Mouse (Mus musculus): ENCODE results near the gene Tmem132d.
"Not testable (repeated sequence)": the region's sequence is repeated elsewhere in the genome, so short reads cannot be mapped to it uniquely, and the experiment has no call there.

The Tmem132d gene

DNA sequence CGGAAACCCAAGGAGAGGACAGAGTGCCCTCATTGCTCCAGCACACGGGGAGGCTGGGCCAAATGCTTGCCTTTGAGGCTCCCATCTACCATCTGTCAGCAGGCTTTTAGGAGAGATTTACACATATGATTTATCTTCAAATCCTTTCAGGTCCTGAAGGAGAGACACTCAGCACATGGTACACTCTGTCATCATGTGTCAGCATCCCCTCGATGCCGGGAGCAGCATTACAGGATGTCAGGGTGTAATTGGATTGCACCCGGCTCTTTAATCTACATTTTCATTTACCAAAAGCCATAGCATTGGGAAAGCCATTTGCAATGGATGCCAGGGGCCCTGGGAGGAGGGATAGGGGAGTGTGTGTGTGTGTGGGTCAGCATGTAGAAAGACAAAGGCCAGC, 651.7 kb downstream of the Tmem132d start:
- DNase-seq (ENCODE audit: low spot score in 2 of 2), result no peak

- DNase-seq (ENCODE audit: low spot score in 2 of 2), result no peak
Observed at GRCm38 (mm10) chr5:127775749-127776148, 657.1 kb downstream of the Tmem132d start.

- DNase-seq (ENCODE audit: low spot score in 2 of 2), result no peak
Observed at GRCm38 (mm10) chr5:127758576-127758975, 674.3 kb downstream of the Tmem132d start.

DNA sequence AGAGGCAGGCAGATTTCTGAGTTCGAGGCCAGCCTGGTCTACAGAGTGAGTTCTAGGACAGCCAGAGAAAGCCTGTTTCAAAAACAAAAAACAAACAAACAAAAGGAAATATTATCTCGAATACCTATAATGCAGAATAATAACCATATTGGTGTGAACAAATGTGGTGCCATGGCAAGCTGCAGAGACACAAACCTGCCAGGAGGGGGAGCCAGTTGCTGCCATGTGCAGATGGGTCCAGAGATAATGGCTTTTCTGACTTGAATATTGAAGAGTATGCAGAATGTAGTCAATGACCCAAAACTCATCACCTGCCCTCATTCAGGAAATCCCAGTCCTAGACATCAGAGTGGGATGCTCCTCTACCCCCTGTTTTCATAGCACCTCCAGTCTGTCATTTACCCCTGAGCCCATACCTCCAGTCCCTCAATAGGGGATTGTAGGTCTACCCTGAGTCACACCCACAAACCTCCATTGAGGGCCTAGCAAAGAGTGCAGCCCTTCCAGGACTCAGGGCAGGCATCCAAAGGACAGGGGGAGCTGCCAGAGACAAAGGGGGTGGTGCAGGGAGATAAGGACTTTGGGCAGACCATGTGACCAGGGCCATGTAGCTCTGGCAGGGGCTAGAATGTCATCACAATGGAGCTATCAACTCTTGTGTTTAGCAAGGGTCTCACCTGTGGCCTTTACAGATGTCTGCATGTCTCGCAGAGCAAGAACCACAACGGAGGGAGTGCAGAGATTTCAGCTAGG, 676.0 kb downstream of the Tmem132d start:
- no peak for DNase-seq (ENCODE audit: low spot score in 2 of 2)

- no peak for DNase-seq (ENCODE audit: low spot score in 2 of 2)
Observed at GRCm38 (mm10) chr5:127756011-127756410, 676.9 kb downstream of the Tmem132d start.

DNA sequence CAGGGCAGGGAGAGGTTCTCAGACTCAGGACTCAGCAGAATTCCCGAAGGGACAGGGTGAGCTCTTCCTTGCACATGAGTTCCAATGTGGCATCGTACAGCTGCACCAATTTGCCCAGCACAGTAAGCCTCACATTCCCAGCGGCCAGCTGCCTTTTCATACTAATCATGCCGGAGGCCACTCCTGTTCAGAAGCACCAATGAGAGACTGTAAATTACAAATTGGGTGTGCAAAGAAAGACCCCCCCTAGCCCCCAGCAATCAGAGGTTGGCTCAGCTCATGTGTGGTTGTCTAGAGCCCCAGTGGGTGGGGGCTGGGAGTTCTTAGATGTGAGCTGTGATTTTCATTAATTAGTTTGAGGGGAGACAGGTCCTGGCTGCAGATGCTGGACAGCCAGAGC, 677.3 kb downstream of the Tmem132d start:
- DNase-seq (ENCODE audit: low spot score in 2 of 2), result no peak

DNA sequence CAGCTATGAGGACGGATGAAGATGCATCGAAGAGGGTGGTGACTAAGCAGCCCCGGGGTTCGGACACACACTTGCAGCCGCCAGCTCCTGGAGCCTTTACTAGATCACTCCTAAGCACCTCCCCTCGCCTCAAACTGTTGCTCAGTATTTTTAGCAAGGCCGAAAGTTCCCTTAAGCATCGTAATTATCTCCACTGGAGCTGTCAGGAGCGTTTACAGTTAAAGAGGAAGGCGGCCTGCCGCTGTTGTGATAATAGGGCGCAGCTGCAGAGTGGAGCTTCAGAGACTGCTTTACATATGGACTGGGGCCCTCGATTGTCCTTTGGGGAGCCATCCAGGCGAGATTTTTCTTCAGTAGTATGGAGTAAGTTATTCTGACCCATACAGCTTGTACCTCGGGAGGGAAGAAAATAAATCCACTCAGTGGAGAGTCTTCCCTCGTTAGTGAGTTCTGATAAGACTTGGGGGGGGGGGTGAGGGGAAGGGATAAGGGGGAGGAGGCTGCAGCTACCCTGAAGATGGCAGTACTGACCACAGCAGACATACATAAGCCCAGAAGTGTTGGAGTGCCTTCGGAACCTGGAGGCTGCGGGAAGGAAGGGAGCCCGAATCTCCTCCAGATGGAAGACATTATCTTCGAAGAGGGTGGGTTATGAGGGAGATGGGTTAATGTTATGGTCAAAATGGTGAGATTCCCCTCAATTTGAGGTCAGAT, 681.5 kb downstream of the Tmem132d start:
- no peak for DNase-seq (ENCODE audit: low spot score in 2 of 2)

DNA sequence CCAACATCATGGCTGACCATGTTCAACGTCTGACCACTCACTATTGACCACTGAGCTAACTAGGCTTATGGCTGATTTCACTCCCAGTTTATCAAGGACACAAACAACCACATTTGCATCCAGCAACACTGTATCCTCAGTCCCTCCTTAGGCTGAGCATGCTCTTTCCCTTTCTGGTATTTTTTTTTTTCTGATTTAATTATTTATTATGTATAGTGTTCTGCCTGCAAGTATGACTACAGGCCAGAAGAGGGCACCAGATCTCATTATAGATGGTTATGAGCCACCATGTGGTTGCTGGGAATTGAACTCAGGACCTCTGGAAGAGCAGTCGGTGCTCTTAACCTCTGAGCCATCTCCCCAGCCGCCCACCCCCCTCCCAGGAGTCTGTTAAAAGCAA, 683.3 kb downstream of the Tmem132d start:
- DNase-seq (ENCODE audit: low spot score in 2 of 2), result not testable (repeated sequence)

DNA sequence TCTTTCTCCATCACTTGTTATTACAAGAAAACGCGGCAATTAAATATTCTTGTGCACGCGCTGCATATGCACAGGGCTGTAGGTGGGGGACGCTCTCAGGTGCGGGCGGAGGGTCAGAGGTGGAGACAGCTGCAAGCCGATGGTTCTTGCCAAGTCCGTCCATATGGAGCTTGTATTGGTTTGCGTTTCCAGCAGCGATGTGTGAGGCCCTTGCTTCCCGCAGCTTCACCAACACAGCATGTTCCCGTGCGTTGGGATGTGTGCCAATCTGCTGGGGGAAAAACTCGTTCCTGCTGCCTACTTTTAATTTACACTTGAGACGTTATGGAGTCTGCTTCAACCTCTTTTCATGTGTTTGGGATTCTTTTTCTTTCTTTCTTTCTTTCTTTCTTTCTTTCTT, 691.5 kb downstream of the Tmem132d start:
- DNase-seq (ENCODE audit: low spot score in 2 of 2), result no peak
